Mouse (Mus musculus): ENCODE measurements around the gene Gm17617. TPM values are rescaled to one million over a fixed set of nuclear protein-coding genes. Genes with fewer than 3 reads are reported as not detected.

Gene Gm17617
- polyA plus RNA-seq, 1 experiment from 2014 or later, result not detected

Other genes starting within 250 kb of the Gm17617 start
- 13.2 and 16.0 TPM in 2 replicates for gene Unc5a, start 184.1 kb downstream of the Gm17617 start, polyA plus RNA-seq (2015; fragmentation: Nextera tagmentation; extraction: Ambion mirVana)
- gene Hk3, start 112.2 kb downstream of the Gm17617 start, polyA plus RNA-seq (2015; fragmentation: Nextera tagmentation; extraction: Ambion mirVana), result 0.99 and 1.2 TPM in 2 replicates
- 19.1 and 20.3 TPM in 2 replicates for gene Uimc1, start 33.2 kb downstream of the Gm17617 start, polyA plus RNA-seq (2015; fragmentation: Nextera tagmentation; extraction: Ambion mirVana)
- 28.4 and 30.1 TPM in 2 replicates for gene Zfp346, start 28.2 kb downstream of the Gm17617 start, polyA plus RNA-seq (2015; fragmentation: Nextera tagmentation; extraction: Ambion mirVana)
- gene Fgfr4, start 19.1 kb upstream of the Gm17617 start, polyA plus RNA-seq (2015; fragmentation: Nextera tagmentation; extraction: Ambion mirVana), result 1.5 and 1.6 TPM in 2 replicates
- 49.1 and 58.4 TPM in 2 replicates for gene Nsd1, start 76.2 kb upstream of the Gm17617 start, polyA plus RNA-seq (2015; fragmentation: Nextera tagmentation; extraction: Ambion mirVana)
- gene Prelid1, start 187.0 kb upstream of the Gm17617 start, polyA plus RNA-seq (2015; fragmentation: Nextera tagmentation; extraction: Ambion mirVana), result 338 and 343 TPM in 2 replicates
- gene Rab24, start 188.4 kb upstream of the Gm17617 start, polyA plus RNA-seq (2015; fragmentation: Nextera tagmentation; extraction: Ambion mirVana), result 103 and 108 TPM in 2 replicates
- gene Mxd3, start 196.3 kb upstream of the Gm17617 start, polyA plus RNA-seq (2015; fragmentation: Nextera tagmentation; extraction: Ambion mirVana), result 11.3 and 14.4 TPM in 2 replicates
- gene Lman2, start 229.2 kb upstream of the Gm17617 start, polyA plus RNA-seq (2015; fragmentation: Nextera tagmentation; extraction: Ambion mirVana), result 49.5 and 50.1 TPM in 2 replicates
- gene Rgs14, start 236.2 kb upstream of the Gm17617 start, polyA plus RNA-seq (2015; fragmentation: Nextera tagmentation; extraction: Ambion mirVana), result 0.29 and 0.41 TPM in 2 replicates

All from hindbrain, embryonic 15.5 days (tissue).